Mouse (Mus musculus) small intestine, adult 2 months (tissue): ENCODE measurements at regions not wholly inside any gene's neighbourhood (a gene's known extent, or its start where the extent isn't known, plus 50 kb on each side); places are given as distances from the start of the nearest gene placed in this dataset.

Experiments
- CTCF ChIP-seq: fragments of 200-500 bp; IDR thresholded peaks from 2 replicates; pipeline ENCODE4 v1.5.1; 2012; ENCODE audit warnings: low read depth, mild to moderate bottlenecking, control low read depth, inconsistent platforms, low read length, moderate library complexity, mixed read lengths; ENCODE audit not compliant: insufficient replicate concordance, insufficient read length; ENCODE audit errors: extremely low read depth
- POLR2A ChIP-seq: fragments of 200-500 bp; IDR thresholded peaks from 2 replicates; pipeline ENCODE4 v1.6.1; 2012; ENCODE audit warnings: low read depth, mild to moderate bottlenecking, control low read depth, inconsistent platforms, low read length, moderate library complexity

GRCm38 (mm10) chr2:178850769-178851168, 420.4 kb downstream of the Cdh26 start:
- TF ChIP-seq POLR2A = no peak
- no peak for TF ChIP-seq CTCF
